Mouse (Mus musculus): ENCODE measurements at regions not wholly inside any gene's neighbourhood (a gene's known extent, or its start where the extent isn't known, plus 50 kb on each side); places are given as distances from the start of the nearest gene placed in this dataset.

DNA sequence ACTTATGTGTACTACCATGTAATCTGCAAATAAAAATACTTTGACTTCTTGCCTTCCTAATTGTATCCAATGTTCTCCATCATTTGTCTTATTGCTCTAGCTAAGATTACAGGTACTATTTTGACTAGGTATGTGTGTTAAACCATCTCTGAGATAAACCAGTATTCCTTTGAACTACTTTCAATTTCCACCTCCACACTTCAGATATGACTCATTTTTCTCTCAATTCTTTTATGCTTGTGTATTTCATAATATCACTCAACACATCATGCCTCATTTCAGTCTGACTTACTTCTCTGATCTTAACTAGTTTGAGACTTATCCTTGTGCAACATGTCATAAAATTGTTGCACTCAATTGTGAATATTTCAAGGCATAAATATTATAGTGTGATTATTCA lies 388.9 kb downstream of the Arl4a start:
- Histone ChIP-seq H3K36me3 (ENCODE audit: control insufficient read depth, insufficient read depth, low read length) (no peaks in the 10 kb centered on the region), H3K27ac (replicated peaks; ENCODE audit: low read depth, low read length) (no peak overlapping the region), H3K4me3 (ENCODE audit: low read depth, low read length) (no peak overlapping the region), H3K4me1 (ENCODE audit: control insufficient read depth, insufficient read depth, low read length) (no peaks in the 10 kb centered on the region), H3K9me3 (ENCODE audit: control insufficient read depth, low read length) (no peaks in the 10 kb centered on the region), H3K9ac (ENCODE audit: low read length) (no peak overlapping the region), H3K27me3 (ENCODE audit: control insufficient read depth, insufficient read depth, low read length) (no peaks in the 10 kb centered on the region), H3K4me2 (ENCODE audit: low read depth, severe bottlenecking) (no peak overlapping the region)
- DNase-seq (ENCODE audit: low spot score) (no peak), ATAC-seq (ENCODE audit: insufficient number of reproducible peaks, low FRiP score, low TSS enrichment, low read depth) (no peak)

GRCm38 (mm10) chr12:39646556-39646955 lies 391.3 kb downstream of the Arl4a start:
- Histone ChIP-seq H3K27ac (replicated peaks; ENCODE audit: low read depth, low read length) (no peak overlapping the region), H3K4me1 (ENCODE audit: control insufficient read depth, insufficient read depth, low read length) (no peaks in the 10 kb centered on the region), H3K9me3 (ENCODE audit: control insufficient read depth, low read length) (no peaks in the 10 kb centered on the region), H3K9ac (ENCODE audit: low read length) (no peak overlapping the region), H3K27me3 (ENCODE audit: control insufficient read depth, insufficient read depth, low read length) (no peaks in the 10 kb centered on the region), H3K4me2 (ENCODE audit: low read depth, severe bottlenecking) (no peak overlapping the region), H3K4me3 (ENCODE audit: low read depth, low read length) (no peak overlapping the region), H3K36me3 (ENCODE audit: control insufficient read depth, insufficient read depth, low read length) (no peaks in the 10 kb centered on the region)
- DNase-seq (ENCODE audit: low spot score) (no peak), ATAC-seq (ENCODE audit: insufficient number of reproducible peaks, low FRiP score, low TSS enrichment, low read depth) (no peak)
- WGBS, result 89% methylated on average over 3 of the region's 3 CpGs

GRCm38 (mm10) chr12:39645581-39645980 lies 392.2 kb downstream of the Arl4a start:
- no peak overlapping the region for H3K4me3 ChIP-seq (ENCODE audit: low read depth, low read length)
- ATAC-seq (ENCODE audit: insufficient number of reproducible peaks, low FRiP score, low TSS enrichment, low read depth) (no peak), DNase-seq (ENCODE audit: low spot score) (no peak)
- H3K27ac ChIP-seq (replicated peaks; ENCODE audit: low read depth, low read length), result no peak overlapping the region
- H3K36me3 ChIP-seq (ENCODE audit: control insufficient read depth, insufficient read depth, low read length), result no peaks in the 10 kb centered on the region
- no peaks in the 10 kb centered on the region for H3K27me3 ChIP-seq (ENCODE audit: control insufficient read depth, insufficient read depth, low read length)
- 82% methylated on average over 4 of the region's 4 CpGs for WGBS
- no peaks in the 10 kb centered on the region for H3K4me1 ChIP-seq (ENCODE audit: control insufficient read depth, insufficient read depth, low read length)
- no peak overlapping the region for H3K4me2 ChIP-seq (ENCODE audit: low read depth, severe bottlenecking)
- H3K9me3 ChIP-seq (ENCODE audit: control insufficient read depth, low read length), result no peaks in the 10 kb centered on the region
- no peak overlapping the region for H3K9ac ChIP-seq (ENCODE audit: low read length)

GRCm38 (mm10) chr12:39639246-39639645 lies 398.6 kb downstream of the Arl4a start:
- WGBS, result 73% methylated on average over 6 of the region's 6 CpGs
- Histone ChIP-seq H3K27me3 (ENCODE audit: control insufficient read depth, insufficient read depth, low read length) (no peaks in the 10 kb centered on the region), H3K27ac (replicated peaks; ENCODE audit: low read depth, low read length) (no peak overlapping the region), H3K9me3 (ENCODE audit: control insufficient read depth, low read length) (no peaks in the 10 kb centered on the region), H3K36me3 (ENCODE audit: control insufficient read depth, insufficient read depth, low read length) (no peaks in the 10 kb centered on the region), H3K9ac (ENCODE audit: low read length) (no peak overlapping the region), H3K4me2 (ENCODE audit: low read depth, severe bottlenecking) (no peak overlapping the region), H3K4me3 (ENCODE audit: low read depth, low read length) (no peak overlapping the region), H3K4me1 (ENCODE audit: control insufficient read depth, insufficient read depth, low read length) (no peaks in the 10 kb centered on the region)
- DNase-seq (ENCODE audit: low spot score) (no peak), ATAC-seq (ENCODE audit: insufficient number of reproducible peaks, low FRiP score, low TSS enrichment, low read depth) (no peak)

DNA sequence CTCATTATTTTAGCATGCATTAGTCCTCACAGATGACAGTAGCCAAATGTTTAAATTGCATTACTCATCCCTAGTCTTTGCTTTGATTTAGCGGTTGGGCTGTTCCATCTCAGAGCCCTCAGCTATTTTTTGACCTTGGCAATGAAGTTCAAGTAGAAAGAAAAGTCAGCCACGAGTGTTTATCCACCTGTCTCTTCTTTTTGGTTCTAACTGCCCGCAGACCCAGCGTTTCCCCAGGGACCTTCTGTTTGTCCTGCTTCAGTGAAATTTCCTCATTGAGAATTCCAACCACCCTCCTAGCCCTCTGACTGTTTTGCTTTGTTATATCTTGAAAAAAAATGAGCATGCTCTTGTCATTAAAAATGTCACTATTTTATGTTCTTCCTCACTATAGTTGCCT lies 403.5 kb downstream of the Arl4a start:
- H3K27me3 ChIP-seq (ENCODE audit: control insufficient read depth, insufficient read depth, low read length), result no peaks in the 10 kb centered on the region

GRCm38 (mm10) chr12:39621266-39621665 lies 416.6 kb downstream of the Arl4a start:
- H3K9ac ChIP-seq (ENCODE audit: low read length), result no peak overlapping the region
- H3K4me1 ChIP-seq (ENCODE audit: control insufficient read depth, insufficient read depth, low read length), result no peaks in the 10 kb centered on the region
- 88% methylated on average over 1 of the region's 1 CpGs for WGBS
- H3K36me3 ChIP-seq (ENCODE audit: control insufficient read depth, insufficient read depth, low read length), result no peaks in the 10 kb centered on the region
- DNase-seq (ENCODE audit: low spot score) (no peak), ATAC-seq (ENCODE audit: insufficient number of reproducible peaks, low FRiP score, low TSS enrichment, low read depth) (no peak)
- H3K27ac ChIP-seq (replicated peaks; ENCODE audit: low read depth, low read length), result no peak overlapping the region
- no peaks in the 10 kb centered on the region for H3K27me3 ChIP-seq (ENCODE audit: control insufficient read depth, insufficient read depth, low read length)
- H3K4me3 ChIP-seq (ENCODE audit: low read depth, low read length), result no peak overlapping the region
- H3K4me2 ChIP-seq (ENCODE audit: low read depth, severe bottlenecking), result no peak overlapping the region
- no peaks in the 10 kb centered on the region for H3K9me3 ChIP-seq (ENCODE audit: control insufficient read depth, low read length)

More for the DNA sequence above, 403.5 kb downstream of the Arl4a start:
- no peak overlapping the region for H3K9ac ChIP-seq (ENCODE audit: low read length)
- H3K27ac ChIP-seq (replicated peaks; ENCODE audit: low read depth, low read length), result no peak overlapping the region
- no peaks in the 10 kb centered on the region for H3K9me3 ChIP-seq (ENCODE audit: control insufficient read depth, low read length)
- no peak overlapping the region for H3K4me2 ChIP-seq (ENCODE audit: low read depth, severe bottlenecking)
- ATAC-seq (ENCODE audit: insufficient number of reproducible peaks, low FRiP score, low TSS enrichment, low read depth) (no peak), DNase-seq (ENCODE audit: low spot score) (no peak)
- WGBS, result 80% methylated on average over 4 of the region's 4 CpGs
- no peaks in the 10 kb centered on the region for H3K36me3 ChIP-seq (ENCODE audit: control insufficient read depth, insufficient read depth, low read length)
- no peaks in the 10 kb centered on the region for H3K4me1 ChIP-seq (ENCODE audit: control insufficient read depth, insufficient read depth, low read length)
- H3K4me3 ChIP-seq (ENCODE audit: low read depth, low read length), result no peak overlapping the region

- Histone ChIP-seq H3K27ac (replicated peaks; ENCODE audit: low read depth, low read length) (no peak overlapping the region), H3K9me3 (ENCODE audit: control insufficient read depth, low read length) (no peaks in the 10 kb centered on the region), H3K4me3 (ENCODE audit: low read depth, low read length) (no peak overlapping the region), H3K9ac (ENCODE audit: low read length) (no peak overlapping the region), H3K4me1 (ENCODE audit: control insufficient read depth, insufficient read depth, low read length) (no peaks in the 10 kb centered on the region), H3K36me3 (ENCODE audit: control insufficient read depth, insufficient read depth, low read length) (no peaks in the 10 kb centered on the region), H3K4me2 (ENCODE audit: low read depth, severe bottlenecking) (no peak overlapping the region), H3K27me3 (ENCODE audit: control insufficient read depth, insufficient read depth, low read length) (no peaks in the 10 kb centered on the region)
- DNase-seq (ENCODE audit: low spot score) (no peak), ATAC-seq (ENCODE audit: insufficient number of reproducible peaks, low FRiP score, low TSS enrichment, low read depth) (no peak)
- 73% methylated on average over 3 of the region's 3 CpGs for WGBS
Measured at GRCm38 (mm10) chr12:39605289-39605688, 432.5 kb downstream of the Arl4a start.

GRCm38 (mm10) chr12:39604723-39605122 lies 433.1 kb downstream of the Arl4a start:
- H3K9ac ChIP-seq (ENCODE audit: low read length), result no peak overlapping the region
- H3K27me3 ChIP-seq (ENCODE audit: control insufficient read depth, insufficient read depth, low read length), result no peaks in the 10 kb centered on the region
- H3K4me1 ChIP-seq (ENCODE audit: control insufficient read depth, insufficient read depth, low read length), result no peaks in the 10 kb centered on the region
- H3K36me3 ChIP-seq (ENCODE audit: control insufficient read depth, insufficient read depth, low read length), result no peaks in the 10 kb centered on the region
- no peak overlapping the region for H3K4me2 ChIP-seq (ENCODE audit: low read depth, severe bottlenecking)
- H3K4me3 ChIP-seq (ENCODE audit: low read depth, low read length), result no peak overlapping the region
- no peak overlapping the region for H3K27ac ChIP-seq (replicated peaks; ENCODE audit: low read depth, low read length)
- no peaks in the 10 kb centered on the region for H3K9me3 ChIP-seq (ENCODE audit: control insufficient read depth, low read length)
- ATAC-seq (ENCODE audit: insufficient number of reproducible peaks, low FRiP score, low TSS enrichment, low read depth), result no peak
- 80% methylated on average over 4 of the region's 4 CpGs for WGBS
- DNase-seq (ENCODE audit: low spot score), result no peak

DNA sequence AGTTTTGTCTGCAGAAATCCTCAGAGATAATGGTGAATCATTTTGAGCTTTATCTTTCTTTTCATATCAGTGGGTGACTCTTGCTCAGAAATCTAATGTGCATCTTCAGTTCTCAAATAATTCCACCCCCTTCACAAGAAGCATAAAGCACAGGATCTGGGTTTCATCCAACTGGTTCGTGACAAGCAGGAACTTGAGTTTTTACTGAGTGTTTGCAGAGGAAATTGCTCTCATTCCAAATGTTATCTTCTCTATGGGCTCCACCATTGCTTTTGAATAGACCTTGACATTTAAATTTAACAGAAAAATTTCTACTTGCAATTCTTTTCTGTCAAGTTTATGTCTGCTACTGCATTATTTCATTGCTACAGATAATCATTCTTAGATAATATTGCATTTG lies 443.1 kb downstream of the Arl4a start:
- Histone ChIP-seq H3K4me1 (ENCODE audit: control insufficient read depth, insufficient read depth, low read length) (no peaks in the 10 kb centered on the region), H3K4me2 (ENCODE audit: low read depth, severe bottlenecking) (no peak overlapping the region), H3K27ac (replicated peaks; ENCODE audit: low read depth, low read length) (no peak overlapping the region), H3K36me3 (ENCODE audit: control insufficient read depth, insufficient read depth, low read length) (no peaks in the 10 kb centered on the region), H3K9ac (ENCODE audit: low read length) (no peak overlapping the region), H3K9me3 (ENCODE audit: control insufficient read depth, low read length) (no peaks in the 10 kb centered on the region), H3K27me3 (ENCODE audit: control insufficient read depth, insufficient read depth, low read length) (no peaks in the 10 kb centered on the region), H3K4me3 (ENCODE audit: low read depth, low read length) (no peak overlapping the region)
- WGBS, result 70% methylated on average over 1 of the region's 1 CpGs
- ATAC-seq (ENCODE audit: insufficient number of reproducible peaks, low FRiP score, low TSS enrichment, low read depth), result no peak
- no peak for DNase-seq (ENCODE audit: low spot score)
